Comparison of ENCODE assay signal across 35 mouse cellular contexts in genomic region chr5:103939856-103940255, GRCm38 (mm10). TPM values are rescaled to one million over a fixed set of nuclear protein-coding genes. Genes with fewer than 3 reads are reported as not detected.
"Had no signal": no experiment of that assay in that cellular context is flagged by ENCODE, and none has a peak within 500 bp of the region (broad histone marks: within the 10 kb centered on the region; RNA-seq: fewer than 3 reads in every experiment).

No protein-coding gene starts in this region.

- H3K27ac ChIP-seq: left cerebral cortex, adult 2 months; limb, embryonic 12.5 days; limb, embryonic 13.5 days; limb, embryonic 15.5 days; liver, embryonic 12.5 days; liver, embryonic 13.5 days; liver, embryonic 14.5 days; liver, embryonic 15.5 days; lung, embryonic 15.5 days; macrophage; midbrain, embryonic 15.5 days had no signal

- DNase-seq: left cerebral cortex, postnatal 4 days; liver; liver, embryonic 13.5 days; liver, postnatal 0 days; lung, adult 18-20 months; lung, adult 2 months; lung, embryonic 14.5 days; lung, postnatal 10 days; lung, postnatal 14 days; lung, postnatal 36 days; lung, postnatal 4 days; midbrain, embryonic 14.5 days had no signal

- H3K9ac ChIP-seq: limb, embryonic 12.5 days; limb, embryonic 13.5 days; limb, embryonic 15.5 days; liver, embryonic 12.5 days; liver, embryonic 13.5 days; liver, embryonic 14.5 days; liver, embryonic 15.5 days; liver, postnatal 0 days; lung, embryonic 14.5 days; lung, embryonic 15.5 days; midbrain, embryonic 12.5 days; midbrain, embryonic 13.5 days; midbrain, embryonic 15.5 days had no signal

- H3K27me3 ChIP-seq: limb, embryonic 12.5 days; limb, embryonic 13.5 days; limb, embryonic 15.5 days; liver, embryonic 12.5 days; liver, embryonic 13.5 days; liver, embryonic 15.5 days had no signal

- H3K36me3 ChIP-seq: limb, embryonic 10.5 days; limb, embryonic 12.5 days; limb, embryonic 13.5 days; limb, embryonic 15.5 days; liver, embryonic 12.5 days; liver, embryonic 13.5 days; liver, embryonic 15.5 days; lung, embryonic 15.5 days; midbrain, embryonic 12.5 days; midbrain, embryonic 13.5 days; midbrain, embryonic 15.5 days had no signal

- H3K4me3 ChIP-seq: left cerebral cortex, adult 2 months; limb, embryonic 10.5 days; limb, embryonic 12.5 days; limb, embryonic 13.5 days; limb, embryonic 15.5 days; liver, embryonic 12.5 days; liver, embryonic 13.5 days; liver, embryonic 15.5 days; lung, embryonic 15.5 days; megakaryocyte, embryonic 14.5 days; midbrain, embryonic 12.5 days; midbrain, embryonic 13.5 days; midbrain, embryonic 15.5 days; myocyte had no signal

- H3K9me3 ChIP-seq: limb, embryonic 10.5 days; limb, embryonic 12.5 days; limb, embryonic 13.5 days; limb, embryonic 15.5 days; liver, embryonic 12.5 days; liver, embryonic 13.5 days; liver, embryonic 15.5 days; lung, embryonic 15.5 days; megakaryocyte, embryonic 14.5 days; midbrain, embryonic 12.5 days; midbrain, embryonic 13.5 days; midbrain, embryonic 15.5 days had no signal

- ATAC-seq: liver, embryonic 12.5 days; liver, postnatal 0 days; lung, postnatal 0 days had no signal

- H3K4me1 ChIP-seq: liver, embryonic 12.5 days; liver, embryonic 13.5 days; liver, embryonic 15.5 days; megakaryocyte, embryonic 14.5 days had no signal

- H3K4me2 ChIP-seq: limb, embryonic 12.5 days; limb, embryonic 13.5 days; limb, embryonic 15.5 days; liver, embryonic 11.5 days; liver, embryonic 12.5 days; liver, embryonic 13.5 days; liver, embryonic 15.5 days; lung, embryonic 14.5 days; lung, embryonic 15.5 days had no signal

RNA-seq across cellular contexts. Expression of gene Hsd17b13, which starts 37.4 kb away (rescaled TPM):
- total RNA-seq: left cerebral cortex, postnatal 4 days; megakaryocyte, adult 5-6 weeks; megakaryocyte-erythroid progenitor cell, adult 5-6 weeks; monocyte, adult 5-6 weeks had no signal
- polyA plus RNA-seq: limb, embryonic 10.5 days; limb, embryonic 11.5 days; limb, embryonic 12.5 days; limb, embryonic 13.5 days; macrophage; midbrain, embryonic 11.5 days; midbrain, embryonic 12.5 days; midbrain, embryonic 13.5 days; midbrain, embryonic 14.5 days; midbrain, embryonic 16.5 days had no signal
